Mouse (Mus musculus): ENCODE results near the gene Mfap3.

GRCm38 (mm10) chr11:57468706-57469105 lies 49.8 kb upstream of the Mfap3 start:
- no peak for TF ChIP-seq CTCF (IDR thresholded peaks at IDR 0.05; ENCODE audit: low read depth, low read length)
- TF ChIP-seq GATA1 (IDR thresholded peaks at IDR 0.05; ENCODE audit: borderline replicate concordance, low read length): no peak

All from G1E (cell line).